Mouse (Mus musculus) olfactory bulb, adult 2 months (tissue): ENCODE measurements around the gene 2900026A02Rik.

ENCODE experiments used
- CTCF ChIP-seq: fragments of 200-500 bp; IDR thresholded peaks from 2 replicates; pipeline ENCODE4 v1.5.1; 2012; ENCODE audit warnings: low read depth, mild to moderate bottlenecking, low read length, moderate library complexity; ENCODE audit not compliant: insufficient read depth
- POLR2A ChIP-seq: fragments of 200-500 bp; IDR thresholded peaks from 2 replicates; pipeline ENCODE4 v1.6.1; 2012; ENCODE audit warnings: mild to moderate bottlenecking, low read depth, low read length, moderate library complexity; ENCODE audit not compliant: insufficient read depth

GRCm38 (mm10) chr5:113160320-113160719 is 60.7 kb downstream of the 2900026A02Rik start:
- TF ChIP-seq CTCF, result no peak
- no peak for TF ChIP-seq POLR2A
